Mouse (Mus musculus) spleen, postnatal 36 days (tissue): ENCODE measurements around the gene Pfn3.
A peak's percentile ranks its signal among the peaks of the same experiment; 100 is the strongest.

Experiments used
- DNase-seq, 2 experiments: peaks; one replicate each; pipeline ENCODE4 v3.0.0; 2022; ENCODE audit warnings: low spot score in 2 of 2, mixed read lengths in 1 of 2

Gene Pfn3

GRCm38 (mm10) chr13:55398088-55398487, 16.9 kb downstream of the Pfn3 start, which contains the start of gene Slc34a1:
Gene Slc34a1 (plus strand): TSS chr13:55398187.
- no peak for DNase-seq

GRCm38 (mm10) chr13:55392933-55393332, 22.1 kb downstream of the Pfn3 start:
- no peak for DNase-seq

- DNase-seq = no peak
These were observed 23.4 kb downstream of the Pfn3 start for GRCm38 (mm10) chr13:55391626-55392029.

GRCm38 (mm10) chr13:55390644-55391043, 24.4 kb downstream of the Pfn3 start:
- no peak for DNase-seq

- no peak for DNase-seq
These were observed 33.2 kb downstream of the Pfn3 start for GRCm38 (mm10) chr13:55381790-55382189.

GRCm38 (mm10) chr13:55378907-55379580, 36.0 kb downstream of the Pfn3 start:
- DNase-seq = no peak

GRCm38 (mm10) chr13:55375877-55376276, 39.2 kb downstream of the Pfn3 start:
- no peak for DNase-seq

GRCm38 (mm10) chr13:55374206-55374924, 40.7 kb downstream of the Pfn3 start:
- DNase-seq = no peak

- no peak for DNase-seq
These were observed 43.3 kb downstream of the Pfn3 start for GRCm38 (mm10) chr13:55371740-55372139.

GRCm38 (mm10) chr13:55371007-55371681, 43.9 kb downstream of the Pfn3 start:
- DNase-seq = no peak

GRCm38 (mm10) chr13:55370234-55370633, 44.8 kb downstream of the Pfn3 start:
- peak in 1 of 2 experiments; percentile 21 for DNase-seq

- peak; percentile 86 to 88 for DNase-seq
These were observed 45.4 kb downstream of the Pfn3 start, which contains the start of gene Rgs14 for GRCm38 (mm10) chr13:55369531-55370114. Gene Rgs14 (plus strand): TSS chr13:55369732.

GRCm38 (mm10) chr13:55368401-55368800, 46.6 kb downstream of the Pfn3 start:
- peak; percentile 17 to 28 for DNase-seq
